Mouse (Mus musculus) cerebellum, postnatal 25 days (tissue): ENCODE data around the gene Smok3b.
"Not testable (repeated sequence)": the region's sequence is repeated elsewhere in the genome, so short reads cannot be mapped to it uniquely, and the experiment has no call there.

ENCODE experiments used
- DNase-seq, 2 experiments: peaks; one replicate each; pipeline ENCODE4 v3.0.0; 2021; ENCODE audit warnings: mixed read lengths in 2 of 2

Gene Smok3b

GRCm38 (mm10) chr5:138020961-138021479, at the start of gene Smok3b, which contains the start of gene Smok3a:
Gene Smok3b (plus strand): TSS chr5:138021429.
Gene Smok3a (plus strand): TSS chr5:138021261.
- DNase-seq: not testable (repeated sequence)

- no peak for DNase-seq
These were observed 48.1 kb upstream of the Smok3b start for GRCm38 (mm10) chr5:137973161-137973560.

GRCm38 (mm10) chr5:137973738-137974137, 47.5 kb upstream of the Smok3b start:
- DNase-seq: peak in 1 of 2 experiments; percentile 7

GRCm38 (mm10) chr5:137974724-137975123, 46.5 kb upstream of the Smok3b start:
- DNase-seq: no peak

- no peak for DNase-seq
These were observed 45.8 kb upstream of the Smok3b start for GRCm38 (mm10) chr5:137975434-137975833.

GRCm38 (mm10) chr5:137977291-137977690, 43.9 kb upstream of the Smok3b start:
- no peak for DNase-seq

- DNase-seq: no peak
These were observed 42.1 kb upstream of the Smok3b start for GRCm38 (mm10) chr5:137979081-137979480.

GRCm38 (mm10) chr5:137981300-137981699, 39.9 kb upstream of the Smok3b start, which contains the start of gene Azgp1:
Gene Azgp1 (plus strand): TSS chr5:137981520.
- no peak for DNase-seq

- no peak for DNase-seq
These were observed 34.9 kb upstream of the Smok3b start for GRCm38 (mm10) chr5:137986351-137986750.

GRCm38 (mm10) chr5:138009437-138009836, 11.8 kb upstream of the Smok3b start:
- DNase-seq: no peak

GRCm38 (mm10) chr5:138012382-138012781, 8.8 kb upstream of the Smok3b start:
- no peak for DNase-seq

- no peak for DNase-seq
These were observed 4.7 kb upstream of the Smok3b start for GRCm38 (mm10) chr5:138016530-138016929.

- no peak for DNase-seq
These were observed 4.2 kb upstream of the Smok3b start for GRCm38 (mm10) chr5:138016997-138017396.

- not testable (repeated sequence) for DNase-seq
These were observed 1.7 kb upstream of the Smok3b start for GRCm38 (mm10) chr5:138019577-138019976.

- not testable (repeated sequence) for DNase-seq
These were observed 31.7 kb downstream of the Smok3b start, which contains the start of gene Smok3c for GRCm38 (mm10) chr5:138052894-138053293. Gene Smok3c (plus strand): TSS chr5:138053194.

GRCm38 (mm10) chr5:138073803-138074202, 52.6 kb downstream of the Smok3b start:
- no peak for DNase-seq

- no peak for DNase-seq
These were observed 54.5 kb downstream of the Smok3b start for GRCm38 (mm10) chr5:138075684-138076083.

GRCm38 (mm10) chr5:138076148-138076547, 54.9 kb downstream of the Smok3b start:
- DNase-seq: no peak

GRCm38 (mm10) chr5:138080456-138080855, 59.2 kb downstream of the Smok3b start:
- DNase-seq: no peak

GRCm38 (mm10) chr5:138081446-138081845, 60.2 kb downstream of the Smok3b start:
- DNase-seq: no peak

GRCm38 (mm10) chr5:138083318-138083900, 62.2 kb downstream of the Smok3b start:
- no peak for DNase-seq

GRCm38 (mm10) chr5:138083936-138084335, 62.7 kb downstream of the Smok3b start:
- DNase-seq: no peak

GRCm38 (mm10) chr5:138084507-138084906, 63.3 kb downstream of the Smok3b start:
- DNase-seq: peak in 1 of 2 experiments; percentile 8

- peak; percentile 78 to 84 for DNase-seq
These were observed 63.8 kb downstream of the Smok3b start, which contains the start of gene Zkscan1 for GRCm38 (mm10) chr5:138084996-138085395. Gene Zkscan1 (plus strand): TSS chr5:138085084.
